Mouse (Mus musculus): ENCODE data around the gene Timm29.

DNA sequence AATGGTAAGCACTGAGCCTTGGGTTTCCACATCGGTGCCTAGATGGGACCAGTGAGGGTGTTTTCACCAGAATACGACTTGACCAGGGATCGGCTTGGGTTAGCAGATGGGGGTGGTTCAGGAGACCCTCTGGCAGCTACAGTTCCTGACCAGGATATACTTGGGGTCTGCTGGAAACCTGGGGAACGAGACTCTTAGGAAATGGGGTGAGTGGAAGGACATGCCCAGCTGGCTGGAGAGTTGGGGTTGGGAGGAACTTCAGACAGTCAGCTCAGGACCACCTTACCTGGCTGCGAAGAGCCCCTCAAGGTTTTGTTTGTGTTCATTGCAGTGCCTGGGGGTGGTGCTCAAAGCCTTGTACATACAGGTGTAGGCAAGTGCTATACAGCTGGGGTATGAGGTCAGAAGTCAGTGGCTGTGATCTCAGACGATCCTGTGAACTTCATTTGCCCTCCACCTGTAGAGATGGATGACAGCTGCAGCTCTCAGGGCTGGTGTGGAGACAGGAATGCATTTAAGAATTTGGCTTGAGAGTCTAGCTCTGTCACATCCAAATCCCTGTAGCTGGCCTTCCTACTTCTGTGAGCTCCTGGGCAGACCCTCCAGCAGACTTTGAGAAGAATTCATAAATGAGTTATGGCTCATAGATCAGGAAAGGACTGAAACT is 38.8 kb upstream of the Timm29 start:
- no peak for TF ChIP-seq POLR2A (IDR thresholded peaks at IDR 0.05; ENCODE audit: extremely low read depth, insufficient read depth, low read length)
- TF ChIP-seq CTCF (IDR thresholded peaks at IDR 0.05; ENCODE audit: extremely low read depth, insufficient read depth, low read length) = no peak
